ENCODE assay signal across 9 mouse cellular contexts in the genomic region with DNA sequence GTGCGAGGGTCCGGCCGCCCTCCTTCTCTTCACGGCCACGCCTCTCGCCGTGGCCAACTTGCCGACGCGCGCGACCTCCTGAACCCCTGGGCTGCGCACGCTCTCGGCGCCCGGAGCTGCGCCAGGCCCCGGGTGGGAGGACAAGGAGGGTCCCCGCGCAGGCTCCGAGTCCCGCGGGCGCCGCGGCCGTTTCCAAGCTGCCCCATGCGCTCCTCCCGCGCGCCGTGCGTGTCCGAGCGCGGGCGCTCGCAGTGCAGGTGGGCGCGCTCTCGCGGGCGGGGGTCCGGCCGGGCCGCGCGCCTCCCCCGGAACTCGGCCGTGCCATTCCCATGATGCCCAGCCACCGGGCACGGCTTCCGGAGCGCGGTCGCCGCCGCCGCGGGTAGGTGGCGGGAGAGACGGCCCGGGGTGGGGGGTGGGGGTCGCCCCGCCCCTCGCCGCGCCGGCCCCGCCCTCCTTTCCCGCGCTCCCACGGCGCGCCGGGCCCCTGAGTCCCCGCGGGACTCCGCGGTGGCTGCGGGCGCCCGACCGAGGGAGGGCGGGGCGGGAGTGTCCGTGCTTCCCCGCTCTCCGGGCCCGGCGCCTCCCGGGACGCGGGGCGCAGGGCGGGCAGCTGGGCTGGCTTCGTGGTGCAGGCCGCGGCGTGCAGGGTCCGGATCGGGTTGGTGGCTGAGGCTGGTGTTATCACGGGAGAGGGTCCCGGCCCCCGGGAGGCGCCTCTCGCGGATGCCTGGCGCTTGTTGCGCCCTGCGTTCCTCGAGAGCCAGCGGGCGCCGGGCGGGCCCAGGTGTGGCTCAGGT. TPM values are rescaled to one million over a fixed set of nuclear protein-coding genes. Genes with fewer than 3 reads are reported as not detected.
DNase-seq lines count a peak whose midpoint lies in the region; ATAC-seq lines count a peak whose summit lies in the region.
"Had no signal": no experiment of that assay in that cellular context is flagged by ENCODE, and none has a peak within 500 bp of the region (broad histone marks: within the 10 kb centered on the region; RNA-seq: fewer than 3 reads in every experiment).

TSS of gene Ppp1r26 (plus strand) at position 286 of the 800 bp plus-strand sequence.

- WGBS in embryonic facial prominence, embryonic 10.5 days: under 1% methylated on average over 115 of the region's 118 CpGs
- WGBS in lung, embryonic 15.5 days: under 1% methylated on average over 103 of the region's 118 CpGs

- peak within 1 kb of the TSS; percentile 98 for H3K4me2 ChIP-seq in lung, embryonic 15.5 days

- peaks cover 19% of the 10 kb centered on the region for H3K4me1 ChIP-seq in embryonic facial prominence, embryonic 10.5 days
- peaks cover 12% of the 10 kb centered on the region; the same call in 1 of the 2 replicates for H3K4me1 ChIP-seq in lung, embryonic 15.5 days

- intact Hi-C loops in heart, postnatal 10 days (cut with DNase I): no loop called here

- H3K27me3 ChIP-seq in embryonic facial prominence, embryonic 10.5 days (replicated peaks; ENCODE audit: low read depth, poor library complexity, severe bottlenecking): peaks cover 32% of the 10 kb centered on the region
- H3K27me3 ChIP-seq in lung, embryonic 15.5 days: no peaks in the 10 kb centered on the region

- no peaks in the 10 kb centered on the region for H3K9me3 ChIP-seq in embryonic facial prominence, embryonic 10.5 days
- no peaks in the 10 kb centered on the region for H3K9me3 ChIP-seq in lung, embryonic 15.5 days

- H3K36me3 ChIP-seq in embryonic facial prominence, embryonic 10.5 days (replicated peaks): peaks cover 19% of the 10 kb centered on the region
- peaks cover 7% of the 10 kb centered on the region; the same call in 1 of the 2 replicates for H3K36me3 ChIP-seq in lung, embryonic 15.5 days

- H3K4me3 ChIP-seq in embryonic facial prominence, embryonic 10.5 days: peak within 1 kb of the TSS; percentile 84
- peak within 1 kb of the TSS; percentile 76 for H3K4me3 ChIP-seq in lung, embryonic 15.5 days

- peak; percentile 74 for ATAC-seq in lung, embryonic 15.5 days (ENCODE audit: borderline replicate concordance, extremely low read depth, low FRiP score, low TSS enrichment)
- ATAC-seq in activated CD4-positive, CD25-positive, alpha-beta regulatory T cell, adult 4 months: no peak

- H3K27ac ChIP-seq in embryonic facial prominence, embryonic 10.5 days (replicated peaks): peak within 1 kb of the TSS; percentile 87
- H3K27ac ChIP-seq in lung, embryonic 15.5 days: peak within 1 kb of the TSS; percentile 90

- DNase-seq in CD4-positive helper T cell, adult 2 months (ENCODE audit: low read depth, low spot score): peak; percentile 32
- DNase-seq in adrenal gland, adult 8-10 months: peak; percentile 21
- peak; percentile 61 for DNase-seq in embryonic facial prominence, embryonic 10.5 days (ENCODE audit: low spot score)
- DNase-seq in heart, postnatal 10 days: peak; percentile 35 to 44
- DNase-seq in kidney, postnatal 4 days: peak; percentile 60 to 74
- peak; percentile 61 for DNase-seq in right cerebral cortex, adult 18-20 months

- H3K9ac ChIP-seq in lung, embryonic 15.5 days: peak within 1 kb of the TSS; percentile 84

RNA-seq across cellular contexts. Expression of gene Ppp1r26, which starts in this region (rescaled TPM):
- total RNA-seq in adrenal gland, adult 8-10 months (2022): 10 to 100 TPM in 2 of 4 experiments, 1 to 10 TPM in 2; 6.2 to 14.0 (median 10.4) TPM
- 5.0 and 5.3 TPM in 2 replicates for polyA plus RNA-seq in embryonic facial prominence, embryonic 10.5 days (2016; fragmentation: Nextera tagmentation; extraction: Ambion mirVana)
- total RNA-seq in heart, postnatal 10 days (2021): 1 to 10 TPM; 3.1 to 5.0 TPM
- 5.2 and 6.0 TPM in 2 replicates for polyA plus RNA-seq in lung, embryonic 15.5 days (2015; fragmentation: Nextera tagmentation; extraction: Ambion mirVana)
- polyA plus RNA-seq in activated CD4-positive, CD25-positive, alpha-beta regulatory T cell, adult 4 months (2017; shearing (Covaris generic)): under 1 TPM in 1 of 2 experiments, not detected in 1; 0.08 TPM
- total RNA-seq: neutrophil, adult 5-6 weeks had no signal
